Mouse (Mus musculus) heart, postnatal 14 days (tissue): ENCODE results near the gene Mfap4. TPM values are rescaled to one million over a fixed set of nuclear protein-coding genes. Genes with fewer than 3 reads are reported as not detected.

Source experiments
- DNase-seq, 2 experiments: peaks; one replicate each; pipeline ENCODE4 v3.0.0; 2021 to 2022
- intact Hi-C: fragments of 180-260 bp; cut with DNase I; formaldehyde crosslinking; loops from one replicate; pipeline ENCODE4 v1.15.1; 2025
- total RNA-seq, 2 experiments: library from RNA; stranded (reverse); gene quantifications; 2 replicates each; pipeline ENCODE4 v1.2.3; 2021

The Mfap4 gene
- total RNA-seq, 2 experiments from 2014 or later, result 112 to 142 TPM

DNA sequence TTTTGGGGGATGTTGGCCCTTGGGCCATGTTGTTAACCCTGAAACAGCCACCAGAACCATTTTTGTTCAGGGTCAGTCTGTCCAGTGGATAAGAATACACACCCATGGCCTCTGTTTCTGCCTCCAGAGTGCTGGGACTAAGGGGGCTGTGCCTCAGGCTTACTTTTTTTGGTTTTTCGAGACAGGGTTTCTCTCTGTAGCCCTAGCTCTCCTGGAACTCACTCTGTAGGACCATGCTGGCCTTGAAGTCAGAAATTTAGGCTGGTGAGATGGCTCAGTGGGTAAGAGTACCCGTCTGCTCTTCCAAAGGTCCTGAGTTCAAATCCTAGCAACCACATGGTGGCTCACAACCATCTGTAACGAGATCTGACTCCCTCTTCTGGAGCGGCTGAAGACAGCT is 6.4 kb upstream of the Mfap4 start:
- no peak for DNase-seq
- intact Hi-C loops, result no loop called here

DNA sequence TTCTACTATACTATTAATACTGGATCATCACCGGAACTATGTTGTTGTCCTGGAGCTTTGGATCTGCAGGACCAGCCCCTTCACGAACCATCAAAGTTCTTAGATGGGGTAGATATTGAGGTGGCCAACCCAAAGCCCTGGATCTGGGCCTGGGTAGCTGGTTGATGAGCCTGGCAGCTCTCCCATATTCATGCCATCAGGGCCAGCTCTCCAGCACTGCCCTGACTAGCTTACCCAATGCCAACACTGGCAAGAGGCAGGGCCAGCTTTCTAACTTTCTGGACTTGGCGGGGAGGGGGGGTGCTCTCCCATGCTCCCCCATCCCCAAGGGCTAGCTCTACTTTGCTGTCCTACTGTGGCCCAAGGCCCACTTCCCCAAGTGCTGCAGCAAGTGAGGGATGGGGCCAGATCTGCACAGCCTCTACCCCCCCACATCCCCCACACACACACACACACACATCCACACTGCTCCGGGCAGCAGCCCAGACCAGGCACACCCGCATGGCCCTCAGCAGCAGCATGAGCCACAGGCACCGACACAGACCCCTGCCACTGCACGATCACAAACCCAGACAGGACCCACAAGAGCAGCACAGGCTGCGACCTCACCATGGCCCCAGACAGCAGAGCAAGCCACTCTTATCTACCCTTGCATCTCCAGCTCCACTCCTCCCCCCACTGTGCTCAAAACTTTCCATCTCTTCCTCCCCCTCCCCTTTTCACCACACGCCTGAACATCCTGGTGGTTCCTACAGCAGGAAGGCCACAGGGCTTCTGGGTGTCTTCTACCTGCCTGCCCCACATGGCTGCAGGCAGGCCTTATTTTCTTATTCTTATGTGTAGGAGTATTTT is 3.8 kb upstream of the Mfap4 start:
- intact Hi-C loops, result no loop called here
- DNase-seq, result no peak

DNA sequence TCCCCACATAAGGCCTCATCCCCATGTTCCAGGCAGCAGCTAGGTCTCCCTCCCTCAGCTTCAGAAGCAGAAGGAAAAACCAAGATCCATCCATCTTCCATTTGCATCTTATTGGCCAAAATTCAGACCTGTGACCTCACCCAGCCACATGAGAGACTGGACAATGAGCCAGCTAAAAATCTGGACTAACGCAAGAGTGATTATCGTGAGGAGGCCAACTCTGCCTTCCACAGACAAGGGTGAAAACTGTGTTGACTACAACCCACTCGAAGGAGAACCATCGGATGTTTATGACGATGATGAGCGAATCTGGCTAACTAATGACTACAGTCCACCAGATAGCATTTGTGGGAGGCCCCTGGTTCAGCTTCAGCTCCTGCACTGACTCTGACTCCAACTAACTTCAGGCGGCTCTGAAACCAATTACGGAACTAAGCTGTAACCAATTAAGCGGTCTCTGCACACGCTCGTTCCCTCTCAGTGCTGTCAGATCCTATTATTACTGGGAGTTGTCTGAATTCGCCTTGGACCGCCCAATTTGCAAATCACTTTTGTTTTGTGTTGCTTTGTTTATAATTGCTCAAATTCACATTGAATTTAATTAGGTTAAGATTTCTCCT is 1.9 kb upstream of the Mfap4 start:
- intact Hi-C loops, result no loop called here

DNA sequence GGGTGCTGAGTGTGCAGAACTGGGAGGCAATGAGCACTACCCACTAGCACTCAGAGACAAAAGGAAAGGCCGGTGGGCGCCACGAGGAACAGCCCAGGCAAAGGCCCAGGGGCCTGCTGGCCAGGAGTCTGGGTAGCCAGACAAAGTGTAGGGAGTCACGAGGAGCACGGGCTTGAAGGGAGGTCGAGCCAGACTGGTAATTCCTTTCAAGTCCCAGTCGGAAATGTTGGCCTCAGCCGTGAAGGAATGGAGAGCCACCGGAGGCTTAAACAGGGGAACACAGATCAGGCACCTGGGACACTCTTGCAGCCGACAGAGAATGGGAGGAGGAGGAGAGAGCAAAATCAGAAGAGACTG is 997 bp upstream of the Mfap4 start:
- no peak for DNase-seq
- intact Hi-C loops, result no loop called here

More for the DNA sequence above, 1.9 kb upstream of the Mfap4 start:
- no peak for DNase-seq

DNA sequence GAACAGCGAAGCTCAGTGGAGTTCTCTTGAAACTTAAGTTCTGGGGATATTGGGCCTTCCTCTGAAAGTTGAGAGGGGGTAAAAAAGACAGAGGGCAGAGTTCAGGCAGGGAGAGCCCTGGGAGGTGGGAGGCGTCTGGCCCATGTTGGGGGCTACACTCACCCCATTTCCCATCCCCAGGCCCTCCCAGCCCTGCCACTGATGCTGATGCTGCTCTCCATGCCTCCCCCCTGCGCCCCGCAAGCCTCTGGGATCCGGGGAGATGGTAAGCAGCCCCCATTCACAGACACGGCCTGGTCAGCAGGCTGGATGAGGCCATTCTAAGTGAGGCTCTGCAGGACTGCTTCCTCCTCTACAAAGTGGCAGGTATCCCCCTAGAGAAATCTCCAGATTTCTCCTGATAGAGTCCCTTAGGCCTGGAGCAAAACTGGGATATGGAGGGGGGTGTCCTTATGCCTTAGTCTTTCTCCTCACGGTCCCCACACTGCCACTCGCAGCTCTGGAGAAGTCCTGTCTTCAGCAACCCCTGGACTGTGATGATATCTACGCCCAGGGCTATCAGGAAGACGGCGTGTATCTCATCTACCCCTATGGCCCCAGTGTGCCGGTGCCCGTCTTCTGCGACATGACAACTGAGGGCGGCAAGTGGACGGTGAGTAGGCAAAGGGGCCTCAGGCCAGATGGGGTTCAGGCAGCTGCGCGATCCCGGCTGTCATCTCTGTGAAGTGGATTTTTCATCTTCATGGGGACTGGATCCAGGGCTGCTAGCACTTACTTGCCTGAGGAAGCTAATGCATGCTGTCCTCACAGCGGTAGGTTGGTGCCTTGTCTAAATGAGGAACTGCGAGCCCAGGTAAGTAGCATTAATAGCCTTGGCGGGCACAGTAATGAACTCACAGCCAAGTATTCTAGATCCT is 568 bp downstream of the Mfap4 start:
- DNase-seq, result no peak
- intact Hi-C loops, result no loop called here

DNA sequence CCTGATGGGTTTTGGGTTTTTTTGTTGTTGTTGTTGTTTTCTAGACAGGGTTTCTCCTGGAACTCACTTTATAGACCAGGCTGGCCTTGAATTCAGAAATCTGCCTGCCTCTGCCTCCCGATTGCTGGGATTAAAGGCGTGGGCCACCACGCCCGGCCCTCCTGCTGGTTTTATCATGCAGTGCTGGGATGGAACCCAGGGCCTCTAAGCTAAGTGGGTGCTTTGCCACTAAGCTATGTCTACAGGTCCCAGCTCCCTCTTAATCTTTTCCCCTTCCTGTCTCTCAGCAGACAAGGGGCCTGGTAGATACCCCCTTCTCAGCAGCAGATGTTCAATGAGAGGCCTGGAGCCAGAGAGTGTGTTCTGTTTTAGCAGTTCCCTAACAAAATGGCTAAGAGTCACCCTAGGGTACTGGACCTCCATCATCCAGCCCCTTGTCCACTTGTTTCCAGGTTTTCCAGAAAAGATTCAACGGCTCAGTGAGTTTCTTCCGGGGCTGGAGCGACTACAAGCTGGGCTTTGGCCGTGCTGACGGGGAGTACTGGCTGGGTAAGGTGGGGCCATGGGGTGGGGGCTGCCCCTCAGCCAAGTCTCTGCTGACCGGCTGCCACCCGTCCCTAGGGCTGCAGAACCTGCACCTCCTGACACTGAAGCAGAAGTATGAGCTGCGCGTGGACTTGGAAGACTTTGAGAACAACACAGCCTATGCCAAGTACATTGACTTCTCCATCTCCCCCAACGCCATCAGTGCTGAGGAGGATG is 1.4 kb downstream of the Mfap4 start:
- intact Hi-C loops, result no loop called here
- no peak for DNase-seq

DNA sequence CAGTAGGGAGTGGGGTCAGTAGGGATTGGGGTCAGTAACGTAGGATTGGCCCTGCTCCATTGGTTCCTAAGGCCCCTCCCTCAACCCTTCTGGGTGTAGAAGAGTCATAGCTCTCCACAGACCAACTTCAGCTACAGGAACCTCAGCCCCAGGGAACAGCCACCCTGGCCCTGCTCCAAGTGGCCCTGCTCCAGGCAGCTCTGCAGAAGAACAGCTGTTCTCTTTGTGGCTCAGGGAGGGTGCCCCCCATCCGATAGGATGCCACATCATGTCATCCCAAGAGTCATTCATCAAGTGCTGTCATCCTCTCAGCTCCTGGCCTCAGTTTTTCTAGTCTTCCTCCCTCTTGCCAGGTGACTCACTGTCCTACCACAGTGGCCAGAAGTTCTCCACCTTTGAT is 2.2 kb downstream of the Mfap4 start:
- intact Hi-C loops, result no loop called here
- DNase-seq, result peak; percentile 70 to 79

DNA sequence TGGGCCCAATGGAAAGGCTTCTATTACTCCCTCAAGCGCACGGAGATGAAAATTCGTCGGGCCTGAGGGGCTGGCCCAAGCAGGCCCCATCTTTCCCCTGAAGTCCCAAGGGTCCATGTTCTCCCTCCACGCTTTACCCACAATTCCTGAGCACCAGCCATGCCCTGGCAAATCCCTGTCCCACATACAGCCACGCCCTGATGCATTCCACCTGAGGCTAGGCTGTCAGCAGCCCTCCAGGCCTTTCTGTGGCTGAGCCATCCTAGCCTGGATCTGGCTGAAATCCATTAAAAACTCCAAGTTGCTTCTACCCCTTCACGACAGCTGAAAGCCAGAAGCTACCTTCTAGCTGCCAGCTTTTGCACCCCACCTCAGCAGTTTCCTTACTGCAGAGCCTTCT is 2.7 kb downstream of the Mfap4 start:
- no peak for DNase-seq
- intact Hi-C loops, result no loop called here

DNA sequence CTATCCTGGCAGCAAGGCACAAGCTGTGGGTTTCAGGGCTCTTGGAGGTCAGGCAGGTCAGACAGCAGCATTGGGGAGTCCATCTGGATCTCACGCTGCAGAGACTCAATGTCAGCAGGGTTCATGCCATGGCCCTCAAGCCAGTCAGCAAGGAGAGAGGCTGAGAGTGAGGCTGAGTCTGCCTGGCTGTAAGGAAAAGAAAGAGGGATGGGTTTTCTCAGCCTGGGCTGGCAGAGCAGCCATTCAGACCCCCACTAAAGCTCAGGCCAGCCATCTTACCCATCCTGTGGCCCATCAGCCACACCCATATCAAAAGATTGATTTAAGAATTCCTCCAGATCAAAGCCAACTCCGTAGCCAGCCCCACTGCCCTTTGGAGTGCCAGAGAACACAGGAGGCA is 3.9 kb downstream of the Mfap4 start:
- intact Hi-C loops, result no loop called here
- DNase-seq, result no peak

DNA sequence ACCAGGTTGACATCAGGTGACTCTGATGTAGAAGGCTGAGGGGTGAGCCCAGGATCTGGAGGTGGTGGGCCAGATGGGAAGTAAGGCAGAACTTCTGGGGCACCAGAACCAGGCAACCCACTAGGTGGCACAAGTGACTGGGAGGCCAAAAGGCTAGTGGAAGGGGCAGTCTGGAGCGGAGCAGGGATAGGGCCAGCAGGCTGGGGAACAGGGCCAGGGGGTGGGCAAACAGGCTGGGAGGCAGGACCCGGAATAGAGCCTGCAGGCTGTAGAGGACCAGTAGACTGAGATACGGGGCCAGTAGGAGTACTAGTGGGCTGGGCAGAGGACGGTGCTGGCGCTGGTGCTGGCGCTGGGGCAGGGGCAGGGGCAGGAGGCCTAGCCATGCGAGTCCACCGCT is 4.6 kb downstream of the Mfap4 start:
- intact Hi-C loops, result no loop called here
- no peak for DNase-seq

DNA sequence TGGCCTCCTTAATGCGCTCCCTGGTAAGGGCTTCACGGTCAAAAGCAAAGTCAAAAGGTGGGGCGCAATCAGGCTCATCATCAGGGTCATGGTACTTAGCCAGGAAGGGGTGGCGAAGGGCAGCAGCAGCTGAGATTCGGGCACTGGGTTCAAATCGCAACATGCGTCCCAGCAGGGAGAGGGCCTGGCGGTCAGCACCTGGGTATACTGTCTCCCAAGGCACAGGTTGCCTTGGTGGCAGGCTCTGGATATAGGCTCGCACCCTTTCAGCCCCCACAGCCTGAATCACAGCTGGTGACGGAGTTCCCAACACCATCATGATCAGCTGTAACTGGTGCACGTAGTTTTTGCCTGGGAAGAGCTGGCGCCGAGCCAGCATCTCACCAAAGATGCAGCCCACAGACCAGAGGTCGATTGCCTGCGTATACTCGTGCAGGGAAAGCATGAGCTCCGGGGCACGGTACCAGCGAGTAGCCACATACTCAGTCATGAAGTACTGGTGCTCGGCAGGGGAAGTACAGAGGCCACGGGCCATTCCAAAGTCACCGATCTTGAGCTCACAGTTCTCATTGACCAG is 5.8 kb downstream of the Mfap4 start:
- DNase-seq, result no peak
- intact Hi-C loops, result no loop called here

DNA sequence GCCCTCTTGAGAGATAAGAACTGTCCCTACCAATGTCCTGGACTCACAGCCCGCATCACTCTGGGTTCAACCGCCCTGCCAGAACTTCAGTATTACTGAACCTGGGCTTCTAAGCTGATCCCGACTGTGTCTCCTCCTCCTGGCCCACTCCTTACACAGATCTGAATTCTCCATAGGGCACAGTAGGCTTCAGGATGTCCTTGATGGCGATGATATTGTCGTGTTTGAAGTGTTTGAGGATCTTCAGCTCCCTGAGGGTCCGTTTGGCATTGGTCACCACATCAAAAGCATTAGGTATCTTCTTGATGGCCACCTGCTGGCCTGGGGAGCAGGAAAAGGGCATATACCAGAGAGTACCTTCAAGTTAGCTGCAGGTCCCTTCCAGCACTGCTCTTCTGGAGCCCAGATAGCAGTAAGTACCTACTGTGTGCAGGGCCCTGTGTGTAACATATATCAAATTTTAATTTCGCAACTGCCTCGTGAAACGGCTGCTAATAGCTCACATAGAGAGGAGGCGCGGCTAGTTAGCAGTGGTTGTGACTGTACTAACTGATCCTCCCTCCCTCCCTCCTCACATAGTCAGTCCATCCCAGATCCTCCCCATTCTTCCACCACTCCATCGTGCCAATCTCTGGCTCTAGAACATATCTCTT is 7.6 kb downstream of the Mfap4 start:
- DNase-seq, result no peak
- intact Hi-C loops, result no loop called here

DNA sequence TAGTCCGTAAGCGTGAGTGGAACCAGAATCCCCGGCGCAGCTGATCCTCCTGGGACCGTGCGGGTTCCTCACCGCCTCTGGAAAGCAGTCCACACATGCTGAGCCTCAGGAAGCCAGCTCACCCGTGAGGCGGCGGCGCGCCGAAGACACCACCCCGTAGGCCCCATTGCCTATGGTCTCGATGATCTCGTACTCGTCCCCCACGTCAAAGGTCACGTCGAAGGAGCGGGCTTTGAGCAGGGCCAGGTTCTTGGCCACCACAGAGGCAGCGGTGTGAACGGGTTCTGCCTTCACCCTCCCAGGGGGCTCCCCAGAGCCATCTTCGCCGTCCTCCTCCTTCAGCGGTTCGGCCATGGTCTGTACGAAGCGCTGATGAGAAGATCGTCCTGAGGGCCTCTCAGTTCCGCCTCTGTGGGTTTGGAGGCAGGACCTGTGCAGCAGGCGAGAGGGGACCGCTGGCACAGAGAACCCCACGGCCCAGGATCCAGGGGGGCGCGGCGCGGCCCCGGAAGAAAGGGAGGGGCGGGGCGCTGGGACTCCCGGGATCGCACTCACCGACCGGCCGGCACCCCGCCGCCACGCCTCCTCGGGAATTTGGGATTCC is 8.4 kb downstream of the Mfap4 start:
- peak in 1 of 2 experiments; percentile 33 for DNase-seq
- intact Hi-C loops, result no loop called here

DNA sequence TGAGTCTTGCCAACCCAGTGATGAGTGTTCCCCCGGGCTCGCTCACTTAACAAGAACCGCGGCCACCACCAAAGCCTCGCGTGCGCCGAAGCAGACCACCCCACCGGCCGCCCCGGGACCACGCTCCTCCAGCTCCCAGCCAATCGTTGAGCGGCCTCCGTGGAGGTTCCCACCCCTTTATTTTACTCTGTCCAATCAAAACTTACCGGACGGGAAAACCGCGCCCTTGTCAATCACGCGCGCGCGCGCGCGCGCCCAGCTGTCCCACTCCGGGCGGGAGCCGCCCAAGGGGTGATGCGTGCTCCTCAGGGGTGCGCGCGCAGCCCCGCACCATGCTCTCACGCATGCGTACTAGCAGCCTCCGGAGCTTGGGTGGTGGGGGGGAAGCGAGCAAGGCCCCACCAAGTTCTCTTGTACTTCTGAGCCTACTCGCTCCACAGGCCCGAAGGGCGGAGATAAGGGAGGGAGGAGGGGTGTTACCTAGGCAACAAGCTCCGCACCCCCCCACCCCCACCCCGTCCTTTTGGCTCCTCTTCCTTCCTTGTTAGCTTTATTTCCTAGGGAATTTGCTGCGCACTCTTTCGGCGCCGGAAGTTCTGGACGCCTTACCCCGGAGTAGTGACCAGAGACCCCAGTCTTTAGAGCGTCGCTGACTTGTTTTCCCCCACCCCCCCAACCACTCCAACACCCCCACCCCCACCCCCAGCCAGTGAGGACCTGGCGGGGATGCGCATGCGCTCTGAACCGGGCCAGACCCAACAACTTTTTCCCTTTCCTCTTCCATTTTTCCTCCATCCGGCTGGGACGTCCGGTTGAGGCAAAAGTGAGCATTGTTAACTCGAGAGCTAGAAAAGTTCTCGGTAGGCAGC is 9.1 kb downstream of the Mfap4 start, which contains the start of gene Mapk7:
Gene Mapk7 (minus strand): TSS at position 278 of the 869 bp plus-strand sequence.
- DNase-seq, result peak; percentile 97 to 98
- intact Hi-C loops, result no loop called here

DNA sequence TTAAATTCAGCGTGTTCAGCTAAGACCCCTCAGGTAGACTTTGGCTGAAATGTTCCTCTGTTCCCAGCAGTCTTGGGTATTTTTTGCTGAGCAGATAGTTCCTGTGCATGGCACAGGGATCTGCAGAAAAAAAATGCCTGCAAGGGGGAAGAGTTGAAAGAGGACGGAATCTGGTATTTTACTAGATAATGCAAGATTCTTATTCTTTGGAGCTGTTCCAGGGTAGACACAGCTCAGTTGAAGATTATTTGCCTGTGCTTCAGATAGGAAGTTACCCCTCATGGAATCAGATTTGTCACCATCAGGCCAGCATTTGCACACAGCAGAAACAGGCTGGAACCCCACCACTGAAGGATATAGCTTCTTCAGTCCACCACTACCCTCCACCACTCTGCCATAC is 10.3 kb downstream of the Mfap4 start:
- intact Hi-C loops, result no loop called here
- DNase-seq, result no peak

DNA sequence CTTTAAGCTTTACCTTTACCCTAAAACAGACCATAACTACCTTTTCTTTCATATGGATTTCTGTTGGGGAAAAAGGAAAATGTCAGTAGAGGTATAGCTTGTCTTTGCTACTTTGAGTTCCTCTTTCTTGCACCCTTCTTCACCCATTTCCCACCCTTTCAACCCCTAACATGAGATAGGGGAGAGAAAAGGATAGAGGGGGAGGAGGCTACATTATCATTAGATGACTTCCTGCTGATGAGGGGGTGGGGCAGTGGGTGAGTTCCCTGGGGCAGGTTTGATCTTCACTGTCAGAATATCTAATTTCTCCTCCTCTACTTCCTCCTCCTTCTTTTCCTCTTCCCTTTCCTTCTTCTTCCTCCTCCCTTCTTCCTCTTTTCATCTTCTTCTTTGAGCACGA is 12.3 kb downstream of the Mfap4 start:
- no peak for DNase-seq
- intact Hi-C loops, result no loop called here

DNA sequence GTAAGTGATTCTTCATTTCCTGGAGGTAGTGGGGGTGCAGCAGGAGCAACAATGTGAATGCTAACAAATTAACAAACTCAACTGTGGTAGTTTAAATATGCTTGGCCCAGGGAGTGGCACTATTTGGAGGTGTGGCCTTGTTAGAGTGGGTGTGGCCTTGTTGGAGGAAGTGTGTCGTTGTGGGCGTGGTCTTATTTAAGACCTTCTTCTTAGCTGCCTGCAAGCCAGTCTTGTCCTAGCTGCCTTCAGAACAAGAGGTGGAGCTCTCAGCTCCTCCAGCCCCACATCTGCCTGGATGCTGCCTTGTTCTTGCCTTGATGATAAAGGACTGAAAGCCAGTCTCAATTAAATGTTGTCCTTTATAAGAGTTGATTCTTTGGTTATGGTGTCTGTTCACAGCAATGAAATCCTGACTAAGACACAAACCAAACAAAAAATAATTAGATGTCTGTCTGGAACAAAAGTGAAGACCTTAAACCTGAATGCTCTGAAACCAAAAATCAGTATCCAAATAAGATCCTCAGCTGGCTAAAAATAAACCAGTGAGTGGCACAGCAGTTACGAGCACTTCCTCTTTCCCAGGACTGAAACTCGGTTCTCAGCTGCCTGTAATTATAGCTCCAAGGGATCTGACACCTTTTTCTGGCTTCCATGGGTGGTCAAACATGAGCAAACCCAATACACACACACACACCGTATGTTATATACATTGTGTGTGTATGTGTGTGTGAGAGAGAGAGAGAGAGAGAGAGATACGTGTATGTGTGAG is 13.7 kb downstream of the Mfap4 start:
- no peak for DNase-seq
- intact Hi-C loops, result no loop called here
